Mouse (Mus musculus) stomach, embryonic 14.5 days (tissue): ENCODE results near the gene Trpm8. TPM values are rescaled to one million over a fixed set of nuclear protein-coding genes. Genes with fewer than 3 reads are reported as not detected.

ENCODE experiments used
- ATAC-seq: fragments of 200-750 bp; cut with Nextera tagmentation; 2 replicates; pipeline ENCODE4 v1.8.0; 2017; ENCODE audit warnings: low read depth, moderate TSS enrichment; ENCODE audit not compliant: insufficient number of reproducible peaks, insufficient read depth, low FRiP score
- H3K27ac ChIP-seq: fragments of 300-500 bp; sonication (generic); 2 replicates; pipeline ENCODE4 v1.5.1; 2014; ENCODE audit warnings: mild to moderate bottlenecking, low read length, moderate library complexity, mixed read lengths
- H3K27me3 ChIP-seq: fragments of 300-500 bp; sonication (generic); 2 replicates; pipeline ENCODE4 v1.6.1; 2014; ENCODE audit warnings: low read length, control low read depth, mixed read lengths; ENCODE audit not compliant: control insufficient read depth, insufficient read depth
- H3K36me3 ChIP-seq: fragments of 300-500 bp; sonication (generic); 2 replicates; pipeline ENCODE4 v1.6.1; 2014; ENCODE audit warnings: mild to moderate bottlenecking, control low read depth, low read length, moderate library complexity, mixed read lengths; ENCODE audit not compliant: control insufficient read depth, insufficient read depth
- H3K4me1 ChIP-seq: fragments of 300-500 bp; sonication (generic); 2 replicates; pipeline ENCODE4 v1.6.1; 2014; ENCODE audit warnings: low read length, control low read depth, mixed read lengths; ENCODE audit not compliant: control insufficient read depth, insufficient read depth
- H3K4me2 ChIP-seq: fragments of 300-500 bp; sonication (generic); replicated peaks from 2 replicates; pipeline ENCODE4 v1.6.1; 2014; ENCODE audit warnings: low read depth, low read length, control low read depth
- H3K4me3 ChIP-seq: fragments of 300-500 bp; sonication (generic); 2 replicates; pipeline ENCODE4 v1.5.1; 2014; ENCODE audit warnings: low read depth, low read length, control low read depth
- H3K9ac ChIP-seq: fragments of 300-500 bp; sonication (generic); replicated peaks from 2 replicates; pipeline ENCODE4 v1.6.1; 2014; ENCODE audit warnings: low read depth, mild to moderate bottlenecking, control low read depth, low read length, moderate library complexity, mixed read lengths
- H3K9me3 ChIP-seq: fragments of 300-500 bp; sonication (generic); 2 replicates; pipeline ENCODE4 v1.6.1; 2016; ENCODE audit warnings: low read depth, low read length, control low read depth; ENCODE audit not compliant: control insufficient read depth
- WGBS: fragments of 180-500 bp; shearing (Covaris S2); extraction: QIAGEN DNeasy Blood & Tissue Kit; methylation state at CpG from one replicate; pipeline ENCODE4 v1.1.7; 2014; 5-methylcytosine and 5-hydroxymethylcytosine counted together
- polyA plus RNA-seq: library from polyadenylated mRNA; unstranded; fragments of >200 nt; fragmentation: Nextera tagmentation; extraction: Ambion mirVana; gene quantifications from 2 replicates; pipeline ENCODE4 v1.2.1, GENCODE M21; 2014

Gene Trpm8
- polyA plus RNA-seq, 1 experiment from 2014 or later = not detected

GRCm38 (mm10) chr1:88432601-88433000, 155.1 kb downstream of the Trpm8 start:
- Histone ChIP-seq H3K9ac (no peak overlapping the region), H3K27me3 (no peaks in the 10 kb centered on the region), H3K4me3 (no peak overlapping the region), H3K4me2 (no peak overlapping the region), H3K4me1 (no peaks in the 10 kb centered on the region), H3K9me3 (no peaks in the 10 kb centered on the region), H3K36me3 (no peaks in the 10 kb centered on the region), H3K27ac (no peak overlapping the region)
- WGBS = 46% methylated on average over 3 of the region's 3 CpGs
- no peak for ATAC-seq

GRCm38 (mm10) chr1:88433096-88433883, 155.8 kb downstream of the Trpm8 start:
- WGBS = 68% methylated on average over 6 of the region's 6 CpGs
- Histone ChIP-seq H3K4me1 (no peaks in the 10 kb centered on the region), H3K36me3 (no peaks in the 10 kb centered on the region), H3K27ac (no peak overlapping the region), H3K9ac (no peak overlapping the region), H3K4me3 (no peak overlapping the region), H3K4me2 (no peak overlapping the region), H3K9me3 (no peaks in the 10 kb centered on the region), H3K27me3 (no peaks in the 10 kb centered on the region)
- ATAC-seq = no peak

GRCm38 (mm10) chr1:88434057-88434456, 156.6 kb downstream of the Trpm8 start:
- Histone ChIP-seq H3K4me2 (no peak overlapping the region), H3K36me3 (no peaks in the 10 kb centered on the region), H3K4me1 (no peaks in the 10 kb centered on the region), H3K4me3 (no peak overlapping the region), H3K27me3 (no peaks in the 10 kb centered on the region), H3K27ac (no peak overlapping the region), H3K9me3 (no peaks in the 10 kb centered on the region), H3K9ac (no peak overlapping the region)
- no peak for ATAC-seq
- 77% methylated on average over 4 of the region's 4 CpGs for WGBS

DNA sequence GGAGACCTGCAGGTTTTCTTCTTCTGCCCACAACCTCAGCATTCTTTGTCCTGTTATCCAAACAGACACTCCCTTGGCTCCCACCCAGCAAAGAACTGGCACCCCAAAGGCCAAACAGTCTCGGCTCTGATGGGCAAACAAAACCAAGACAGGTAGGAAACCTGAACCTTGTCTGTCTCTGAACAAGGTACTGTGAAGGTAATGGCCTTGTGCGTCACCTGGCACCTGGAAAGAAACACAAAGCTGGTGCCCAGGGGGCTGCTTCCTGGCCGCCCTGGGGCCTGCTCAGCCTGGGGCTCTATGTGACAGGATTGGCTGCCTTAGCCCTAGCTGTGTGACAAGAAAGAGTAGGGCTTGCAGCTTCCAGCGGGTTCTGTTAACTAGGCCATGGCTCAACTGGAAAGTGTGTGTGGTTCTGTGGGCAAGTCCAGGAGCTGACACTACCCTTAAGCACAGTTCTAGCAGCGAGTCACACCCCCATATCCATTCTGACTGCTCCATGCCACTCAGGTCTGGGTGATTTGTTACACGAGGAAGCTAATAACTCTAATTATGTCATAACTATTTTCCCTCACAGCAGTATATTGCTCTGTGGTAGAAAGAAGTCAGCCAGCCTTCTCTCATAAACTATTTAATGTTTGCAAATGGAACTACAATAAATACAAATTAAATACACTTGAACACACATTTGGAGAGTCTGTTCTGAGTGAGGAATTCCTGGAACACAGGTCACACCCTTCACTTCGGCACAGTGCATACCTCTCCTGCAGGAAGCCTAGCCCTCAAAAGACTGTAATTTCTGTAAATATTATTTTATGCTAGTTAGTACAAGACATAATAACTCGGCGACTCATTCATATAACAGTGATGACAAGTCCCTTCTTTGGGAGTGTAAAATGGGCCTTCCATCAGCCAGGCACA, 160.0 kb downstream of the Trpm8 start:
- 57% methylated on average over 9 of the region's 9 CpGs for WGBS
- Histone ChIP-seq H3K4me2 (no peak overlapping the region), H3K9ac (no peak overlapping the region), H3K27me3 (no peaks in the 10 kb centered on the region), H3K9me3 (no peaks in the 10 kb centered on the region), H3K27ac (peak overlapping the region; percentile 82), H3K36me3 (no peaks in the 10 kb centered on the region), H3K4me1 (no peaks in the 10 kb centered on the region), H3K4me3 (no peak overlapping the region)
- ATAC-seq = peak; percentile 86

Other genes starting within 250 kb of the Trpm8 start
- gene Ugt1a10, start 222.3 kb upstream of the Trpm8 start, polyA plus RNA-seq = not detected in 2 replicates
- 0.46 and 0.67 TPM in 2 replicates for gene Ugt1a9, start 206.9 kb upstream of the Trpm8 start, polyA plus RNA-seq
- gene Ugt1a8, start 189.8 kb upstream of the Trpm8 start, polyA plus RNA-seq = not detected in 2 replicates
- 3.0 and 4.7 TPM in 2 replicates for gene Ugt1a7c, start 182.6 kb upstream of the Trpm8 start, polyA plus RNA-seq
- gene Ugt1a6b, start 174.4 kb upstream of the Trpm8 start, polyA plus RNA-seq = 2.0 and 3.0 TPM in 2 replicates
- 23.8 and 25.4 TPM in 2 replicates for gene Ugt1a6a, start 142.9 kb upstream of the Trpm8 start, polyA plus RNA-seq
- 0.28 TPM in 1 of 2 replicates, not detected in the other for gene Ugt1a5, start 111.6 kb upstream of the Trpm8 start, polyA plus RNA-seq
- gene Ugt1a2, start 77.1 kb upstream of the Trpm8 start, polyA plus RNA-seq = 0.28 and 0.69 TPM in 2 replicates
- gene Dnajb3, start 71.9 kb upstream of the Trpm8 start, polyA plus RNA-seq = 8.7 and 9.4 TPM in 2 replicates
- gene Ugt1a1, start 65.7 kb upstream of the Trpm8 start, polyA plus RNA-seq = 0.33 and 1.3 TPM in 2 replicates
- gene Mroh2a, start 50.7 kb upstream of the Trpm8 start, polyA plus RNA-seq = 1.7 and 1.9 TPM in 2 replicates
- gene Hjurp, start within 50 bp of the Trpm8 start, polyA plus RNA-seq = 202 and 211 TPM in 2 replicates
- 0.38 TPM in 1 of 2 replicates, not detected in the other for gene Spp2, start 129.3 kb downstream of the Trpm8 start, polyA plus RNA-seq
- not detected in 2 replicates for gene Glrp1, start 232.4 kb downstream of the Trpm8 start, polyA plus RNA-seq